Mouse (Mus musculus): Measurements from ENCODE around the gene Pum1.
"Not testable (repeated sequence)": the region's sequence is repeated elsewhere in the genome, so short reads cannot be mapped to it uniquely, and the experiment has no call there.

The Pum1 gene

GRCm38 (mm10) chr4:130668991-130669390, 5.9 kb downstream of the Pum1 start:
- DNase-seq (ENCODE audit: low spot score in 2 of 2): no peak

GRCm38 (mm10) chr4:130670023-130670422, 6.9 kb downstream of the Pum1 start:
- DNase-seq (ENCODE audit: low spot score in 2 of 2): not testable (repeated sequence)

- DNase-seq (ENCODE audit: low spot score in 2 of 2): no peak
Measured at GRCm38 (mm10) chr4:130671079-130671845, 8.1 kb downstream of the Pum1 start.

- DNase-seq (ENCODE audit: low spot score in 2 of 2): no peak
Measured at GRCm38 (mm10) chr4:130672161-130672560, 9.0 kb downstream of the Pum1 start.

- DNase-seq (ENCODE audit: low spot score in 2 of 2): no peak
Measured at GRCm38 (mm10) chr4:130676746-130677145, 13.6 kb downstream of the Pum1 start.

- no peak for DNase-seq (ENCODE audit: low spot score in 2 of 2)
Measured at GRCm38 (mm10) chr4:130678149-130678548, 15.0 kb downstream of the Pum1 start.

- DNase-seq (ENCODE audit: low spot score in 2 of 2): no peak
Measured at GRCm38 (mm10) chr4:130680676-130681075, 17.6 kb downstream of the Pum1 start.

GRCm38 (mm10) chr4:130683051-130683450, 19.9 kb downstream of the Pum1 start:
- DNase-seq (ENCODE audit: low spot score in 2 of 2): not testable (repeated sequence)

GRCm38 (mm10) chr4:130693936-130694335, 30.8 kb downstream of the Pum1 start:
- DNase-seq (ENCODE audit: low spot score in 2 of 2): no peak

- no peak for DNase-seq (ENCODE audit: low spot score in 2 of 2)
Measured at GRCm38 (mm10) chr4:130694982-130695381, 31.9 kb downstream of the Pum1 start.

GRCm38 (mm10) chr4:130701061-130701460, 37.9 kb downstream of the Pum1 start:
- no peak for DNase-seq (ENCODE audit: low spot score in 2 of 2)

- DNase-seq (ENCODE audit: low spot score in 2 of 2): no peak
Measured at GRCm38 (mm10) chr4:130702835-130703535, 39.9 kb downstream of the Pum1 start.

GRCm38 (mm10) chr4:130703601-130704000, 40.5 kb downstream of the Pum1 start:
- DNase-seq (ENCODE audit: low spot score in 2 of 2): no peak

GRCm38 (mm10) chr4:130704615-130705014, 41.5 kb downstream of the Pum1 start:
- DNase-seq (ENCODE audit: low spot score in 2 of 2): no peak

GRCm38 (mm10) chr4:130706215-130707000, 43.3 kb downstream of the Pum1 start:
- DNase-seq (ENCODE audit: low spot score in 2 of 2): no peak

GRCm38 (mm10) chr4:130711353-130711848, 48.3 kb downstream of the Pum1 start:
- no peak for DNase-seq (ENCODE audit: low spot score in 2 of 2)

GRCm38 (mm10) chr4:130712341-130712740, 49.2 kb downstream of the Pum1 start:
- no peak for DNase-seq (ENCODE audit: low spot score in 2 of 2)

GRCm38 (mm10) chr4:130713430-130713829, 50.3 kb downstream of the Pum1 start:
- DNase-seq (ENCODE audit: low spot score in 2 of 2): no peak

- no peak for DNase-seq (ENCODE audit: low spot score in 2 of 2)
Measured at GRCm38 (mm10) chr4:130715126-130715525, 52.0 kb downstream of the Pum1 start.

- DNase-seq (ENCODE audit: low spot score in 2 of 2): no peak
Measured at GRCm38 (mm10) chr4:130715623-130716022, 52.5 kb downstream of the Pum1 start.

GRCm38 (mm10) chr4:130719348-130719747, 56.2 kb downstream of the Pum1 start:
- no peak for DNase-seq (ENCODE audit: low spot score in 2 of 2)

- DNase-seq (ENCODE audit: low spot score in 2 of 2): no peak
Measured at GRCm38 (mm10) chr4:130722607-130723006, 59.5 kb downstream of the Pum1 start.

Measured in frontal cortex, postnatal 10 days (tissue).